In the genomic region with DNA sequence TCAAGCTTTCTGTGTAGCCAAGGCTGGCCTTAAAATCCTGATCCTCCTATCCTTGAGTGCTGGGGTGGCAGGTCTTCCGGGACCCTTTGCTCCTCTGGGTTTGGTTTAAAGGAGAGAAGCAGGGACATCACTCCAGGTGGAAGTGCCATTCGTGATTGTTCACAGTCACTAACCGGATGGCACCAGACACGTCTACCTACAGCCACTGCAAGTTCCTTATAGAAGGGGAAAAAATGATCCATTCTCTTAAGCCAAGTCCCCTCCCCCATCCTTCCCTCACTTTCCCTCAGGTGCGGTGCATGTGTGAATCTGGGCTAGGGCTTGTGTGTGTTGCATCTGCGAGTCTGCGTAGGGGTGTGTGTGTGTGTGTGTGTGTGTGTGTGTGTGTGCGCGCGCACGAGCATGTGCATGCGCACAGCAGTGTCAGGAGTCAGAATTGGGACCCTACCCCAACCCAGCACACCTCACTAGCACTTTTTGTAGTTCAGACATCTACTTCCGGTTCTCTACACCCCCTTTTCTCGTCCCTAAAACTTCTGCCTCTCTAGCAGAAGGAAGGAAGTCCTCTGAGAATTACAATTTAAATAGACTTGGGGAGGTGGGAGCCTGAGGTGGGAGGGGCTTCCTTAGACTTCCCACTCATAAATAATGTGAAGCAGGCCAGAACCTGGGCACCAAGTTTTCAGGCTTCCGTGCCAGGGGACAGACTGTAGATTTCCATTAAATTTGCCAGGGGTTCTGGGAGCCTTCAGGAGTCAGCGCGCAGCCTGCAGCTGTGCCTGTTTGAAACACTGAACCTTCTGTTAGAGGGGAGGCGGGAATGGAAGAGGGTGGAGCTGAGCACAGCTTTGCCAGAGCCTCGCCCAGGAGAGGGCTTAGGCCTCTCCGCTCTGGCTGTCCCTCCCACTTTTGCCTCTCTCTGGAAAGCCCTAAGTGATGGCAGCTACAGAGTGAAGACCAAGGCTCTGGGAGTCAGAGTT, we compare ENCODE assay signal across 7 mouse cellular contexts. TPM values are rescaled to one million over a fixed set of nuclear protein-coding genes. Genes with fewer than 3 reads are reported as not detected.
DNase-seq lines count a peak whose midpoint lies in the region; TF ChIP-seq lines count a peak whose summit lies in the region.

No protein-coding gene starts in this region.

- peak overlapping the region; percentile 67 for H3K27ac ChIP-seq in ES-Bruce4 (ENCODE audit: insufficient read depth, low read length)

- no peaks in the 10 kb centered on the region for H3K9me3 ChIP-seq in ES-Bruce4 (replicated peaks; ENCODE audit: control insufficient read depth, insufficient read depth, low read length, poor library complexity, severe bottlenecking)

- peaks cover 10% of the 10 kb centered on the region for H3K4me1 ChIP-seq in ES-Bruce4 (ENCODE audit: control insufficient read depth, insufficient read depth, low read length)

- H3K9ac ChIP-seq in ES-Bruce4 (ENCODE audit: low read depth, poor library complexity, severe bottlenecking): 0 out of 2 replicates have a peak overlapping the region, but pooled peaks have one; percentile 15

- no peak for TF ChIP-seq POLR2A in ES-Bruce4 (IDR thresholded peaks at IDR 0.05; ENCODE audit: insufficient read depth, low read length)

- no peaks in the 10 kb centered on the region for H3K27me3 ChIP-seq in ES-Bruce4 (ENCODE audit: control insufficient read depth, insufficient read depth, low read length, poor library complexity, severe bottlenecking)

- DNase-seq in adrenal gland, adult 2 months: peak; percentile 72
- peak; percentile 94 for DNase-seq in fibroblast of lung, adult 2 months (ENCODE audit: low read depth)
- peak; percentile 68 to 74 for DNase-seq in heart, postnatal 10 days
- peak; percentile 45 to 48 for DNase-seq in layer of hippocampus, adult 8-10 months (ENCODE audit: low spot score in 2 of 2)
- DNase-seq in lung, postnatal 4 days: peak; percentile 68 to 78
- DNase-seq in testis, postnatal 10 days (ENCODE audit: low spot score): peak; percentile 63

- peak overlapping the region; percentile 47 for H3K4me3 ChIP-seq in ES-Bruce4 (ENCODE audit: low read depth, low read length)

- intact Hi-C loops in heart, postnatal 10 days (cut with DNase I): no loop called here

- H3K36me3 ChIP-seq in ES-Bruce4 (ENCODE audit: control insufficient read depth, insufficient read depth, low read length, poor library complexity, severe bottlenecking): no peaks in the 10 kb centered on the region

- no peak for TF ChIP-seq CTCF in ES-Bruce4 (IDR thresholded peaks at IDR 0.05; ENCODE audit: low read depth, low read length)

- TF ChIP-seq EP300 in ES-Bruce4 (IDR thresholded peaks at IDR 0.05; ENCODE audit: insufficient read depth, low read depth, low read length): no peak

RNA-seq across cellular contexts. Expression of a gene that starts 3.1 kb away (rescaled TPM):
- polyA plus RNA-seq in ES-Bruce4 (2011; ENCODE audit: insufficient read depth, insufficient read length, low read depth, missing spikeins): 26.9 and 27.7 TPM in 2 replicates
- total RNA-seq in adrenal gland, adult 2 months (2021): 10 to 100 TPM; 52.8 to 66.0 TPM
- 135 and 238 TPM in 2 replicates for polyA plus RNA-seq in adrenal gland, adult 2 months (2012; rRNA removed)
- 10 to 100 TPM; 15.1 to 18.5 TPM for total RNA-seq in heart, postnatal 10 days (2021)
- total RNA-seq in layer of hippocampus, adult 8-10 months (2022): 10 to 100 TPM; 25.6 to 39.3 (median 29.1) TPM

RNA-seq across cellular contexts. Expression of a gene that starts 10.5 kb away (rescaled TPM):
- 53.2 and 60.3 TPM in 2 replicates for polyA plus RNA-seq in ES-Bruce4 (2011; ENCODE audit: insufficient read depth, insufficient read length, low read depth, missing spikeins)
- 10 to 100 TPM in 1 of 2 experiments, 1 to 10 TPM in 1; 2.0 to 11.3 TPM for total RNA-seq in adrenal gland, adult 2 months (2021)
- polyA plus RNA-seq in adrenal gland, adult 2 months (2012; rRNA removed): 34.2 and 35.6 TPM in 2 replicates
- 1 to 10 TPM in 1 of 2 experiments, under 1 TPM in 1; 0.57 to 1.1 TPM for total RNA-seq in heart, postnatal 10 days (2021)
- total RNA-seq in layer of hippocampus, adult 8-10 months (2022): 1 to 10 TPM; 6.6 to 8.4 (median 7.8) TPM

RNA-seq across cellular contexts. Expression of a gene that starts 41.2 kb away (rescaled TPM):
- polyA plus RNA-seq in ES-Bruce4 (2011; ENCODE audit: insufficient read depth, insufficient read length, low read depth, missing spikeins): 97.4 and 109 TPM in 2 replicates
- 10 to 100 TPM; 24.1 to 46.1 TPM for total RNA-seq in adrenal gland, adult 2 months (2021)
- 80.7 and 88.7 TPM in 2 replicates for polyA plus RNA-seq in adrenal gland, adult 2 months (2012; rRNA removed)
- total RNA-seq in heart, postnatal 10 days (2021): 10 to 100 TPM; 16.7 to 17.4 TPM
- 10 to 100 TPM; 36.2 to 39.7 (median 39.3) TPM for total RNA-seq in layer of hippocampus, adult 8-10 months (2022)

RNA-seq across cellular contexts. Expression of a gene that starts 52.4 kb away (rescaled TPM):
- polyA plus RNA-seq in ES-Bruce4 (2011; ENCODE audit: insufficient read depth, insufficient read length, low read depth, missing spikeins): 117 and 124 TPM in 2 replicates
- total RNA-seq in adrenal gland, adult 2 months (2021): under 1 TPM; 0.58 to 0.76 TPM
- 0.19 and 0.83 TPM in 2 replicates for polyA plus RNA-seq in adrenal gland, adult 2 months (2012; rRNA removed)
- under 1 TPM in 1 of 2 experiments, not detected in 1; 0.27 TPM for total RNA-seq in heart, postnatal 10 days (2021)
- 1 to 10 TPM in 2 of 4 experiments, under 1 TPM in 2; 0.68 to 3.4 (median 1.7) TPM for total RNA-seq in layer of hippocampus, adult 8-10 months (2022)

Comparison
In these comparisons a context has a peak if more than half of its experiments do, and no peak if none do; other contexts are left out.
1. Peak in every context shown above with its lines: DNase-seq, H3K4me3 ChIP-seq and H3K27ac ChIP-seq.